Mouse (Mus musculus) heart, embryonic 12.5 days (tissue): ENCODE measurements around the gene Vmn1r206. TPM values are rescaled to one million over a fixed set of nuclear protein-coding genes. Genes with fewer than 3 reads are reported as not detected.
"Not testable (repeated sequence)": the region's sequence is repeated elsewhere in the genome, so short reads cannot be mapped to it uniquely, and the experiment has no call there.

Experiments
- ATAC-seq: fragments of 200-750 bp; cut with Nextera tagmentation; 2 replicates; pipeline ENCODE4 v1.8.0; 2017; ENCODE audit warnings: moderate TSS enrichment, moderate library complexity; ENCODE audit not compliant: insufficient number of reproducible peaks, low FRiP score
- H3K27ac ChIP-seq: fragments of 300-500 bp; sonication (generic); 2 replicates; pipeline ENCODE4 v1.5.1; 2016; ENCODE audit warnings: mild to moderate bottlenecking, moderate library complexity; ENCODE audit not compliant: poor library complexity, severe bottlenecking
- H3K27me3 ChIP-seq: fragments of 300-500 bp; sonication (generic); replicated peaks from 2 replicates; pipeline ENCODE4 v1.6.1; 2016; ENCODE audit warnings: mild to moderate bottlenecking, moderate library complexity
- H3K36me3 ChIP-seq: fragments of 300-500 bp; sonication (generic); 2 replicates; pipeline ENCODE4 v1.6.1; 2016; ENCODE audit warnings: mild to moderate bottlenecking, moderate library complexity
- H3K4me1 ChIP-seq: fragments of 300-500 bp; sonication (generic); replicated peaks from 2 replicates; pipeline ENCODE4 v1.6.1; 2016; ENCODE audit warnings: mild to moderate bottlenecking
- H3K4me2 ChIP-seq: fragments of 300-500 bp; sonication (generic); 2 replicates; pipeline ENCODE4 v1.6.1; 2016; ENCODE audit warnings: mild to moderate bottlenecking, moderate library complexity
- H3K4me3 ChIP-seq: fragments of 300-500 bp; sonication (generic); 2 replicates; pipeline ENCODE4 v1.5.1; 2016; ENCODE audit warnings: mild to moderate bottlenecking
- H3K9ac ChIP-seq: fragments of 300-500 bp; sonication (generic); 2 replicates; pipeline ENCODE4 v1.6.1; 2016; ENCODE audit warnings: mild to moderate bottlenecking, moderate library complexity
- H3K9me3 ChIP-seq: fragments of 300-500 bp; sonication (generic); replicated peaks from 2 replicates; pipeline ENCODE4 v1.6.1; 2016; ENCODE audit warnings: mild to moderate bottlenecking, moderate library complexity
- WGBS: fragments of 180-500 bp; shearing (Covaris S2); methylation state at CpG from one replicate; pipeline ENCODE4 v1.1.7; 2016; 5-methylcytosine and 5-hydroxymethylcytosine counted together
- polyA plus RNA-seq: library from polyadenylated mRNA; unstranded; fragments of >200 nt; fragmentation: Nextera tagmentation; extraction: Ambion mirVana; gene quantifications from 2 replicates; pipeline ENCODE4 v1.2.1, GENCODE M21; 2016

Vmn1r206 gene
- polyA plus RNA-seq: not detected in 2 replicates

- not testable (repeated sequence) for H3K4me3 ChIP-seq, H3K27ac ChIP-seq, H3K36me3 ChIP-seq, H3K4me1 ChIP-seq, H3K4me2 ChIP-seq, H3K9ac ChIP-seq, H3K9me3 ChIP-seq, H3K27me3 ChIP-seq, ATAC-seq
Observed at GRCm38 (mm10) chr13:22624151-22624550, at the start of gene Vmn1r206. Vmn1r206 (minus strand) TSS chr13:22624251.

GRCm38 (mm10) chr13:22592900-22593299, 31.2 kb downstream of the Vmn1r206 start, which contains the start of gene Vmn1r205:
Vmn1r205 (minus strand) TSS chr13:22593000.
- Histone ChIP-seq H3K9ac (no peak within 1 kb of the TSS), H3K36me3 (no peaks in the 10 kb centered on the region), H3K27me3 (no peaks in the 10 kb centered on the region), H3K4me2 (no peak within 1 kb of the TSS), H3K4me3 (no peak within 1 kb of the TSS), H3K9me3 (no peaks in the 10 kb centered on the region), H3K27ac (no peak within 1 kb of the TSS), H3K4me1 (no peaks in the 10 kb centered on the region)
- ATAC-seq: no peak
- 75% methylated on average over 3 of the region's 3 CpGs for WGBS

GRCm38 (mm10) chr13:22583336-22583735, 40.7 kb downstream of the Vmn1r206 start:
- 63% methylated on average over 14 of the region's 14 CpGs for WGBS
- not testable (repeated sequence) for H3K4me2 ChIP-seq, H3K4me1 ChIP-seq, H3K9ac ChIP-seq, H3K27ac ChIP-seq, H3K27me3 ChIP-seq, ATAC-seq, H3K4me3 ChIP-seq, H3K36me3 ChIP-seq, H3K9me3 ChIP-seq

- not testable (repeated sequence) for H3K9ac ChIP-seq, H3K4me1 ChIP-seq, H3K27me3 ChIP-seq, H3K4me2 ChIP-seq, H3K27ac ChIP-seq, H3K9me3 ChIP-seq, H3K4me3 ChIP-seq, H3K36me3 ChIP-seq, ATAC-seq
- WGBS: 70% methylated on average over 3 of the region's 3 CpGs
Observed at GRCm38 (mm10) chr13:22574911-22575310, 49.1 kb downstream of the Vmn1r206 start.

Other genes starting within 250 kb of the Vmn1r206 start
- gene Vmn1r199, start 244.4 kb downstream of the Vmn1r206 start, polyA plus RNA-seq: not detected in 2 replicates
- gene Vmn1r200, start 233.9 kb downstream of the Vmn1r206 start, polyA plus RNA-seq: not detected in 2 replicates
- gene Vmn1r201, start 152.3 kb downstream of the Vmn1r206 start, polyA plus RNA-seq: not detected in 2 replicates
- not detected in 2 replicates for gene Vmn1r202, start 118.9 kb downstream of the Vmn1r206 start, polyA plus RNA-seq
- not detected in 2 replicates for gene Vmn1r203, start 106.1 kb downstream of the Vmn1r206 start, polyA plus RNA-seq
- gene Vmn1r204, start 71.1 kb downstream of the Vmn1r206 start, polyA plus RNA-seq: not detected in 2 replicates
- not detected in 2 replicates for gene Vmn1r205, start 31.3 kb downstream of the Vmn1r206 start, polyA plus RNA-seq
- not detected in 2 replicates for gene Vmn1r207-ps, start 105.4 kb upstream of the Vmn1r206 start, polyA plus RNA-seq
- gene Vmn1r208, start 153.1 kb upstream of the Vmn1r206 start, polyA plus RNA-seq: not detected in 2 replicates
- not detected in 2 replicates for gene Vmn1r209, start 185.4 kb upstream of the Vmn1r206 start, polyA plus RNA-seq
- gene Vmn1r210, start 207.1 kb upstream of the Vmn1r206 start, polyA plus RNA-seq: not detected in 2 replicates
- gene Vmn1r211, start 233.3 kb upstream of the Vmn1r206 start, polyA plus RNA-seq: not detected in 2 replicates